Mouse (Mus musculus) liver, adult 2 months (tissue): ENCODE results near the gene 1700029J07Rik.

ENCODE experiments used
- CTCF ChIP-seq: fragments of 200-500 bp; IDR thresholded peaks from 2 replicates; pipeline ENCODE4 v1.5.1; 2011; ENCODE audit warnings: low read depth, low read length, control low read depth
- POLR2A ChIP-seq: fragments of 200-500 bp; IDR thresholded peaks from 2 replicates; pipeline ENCODE4 v1.6.1; 2011; ENCODE audit warnings: low read length, control low read depth; ENCODE audit not compliant: insufficient read depth; ENCODE audit errors: extremely low read depth

DNA sequence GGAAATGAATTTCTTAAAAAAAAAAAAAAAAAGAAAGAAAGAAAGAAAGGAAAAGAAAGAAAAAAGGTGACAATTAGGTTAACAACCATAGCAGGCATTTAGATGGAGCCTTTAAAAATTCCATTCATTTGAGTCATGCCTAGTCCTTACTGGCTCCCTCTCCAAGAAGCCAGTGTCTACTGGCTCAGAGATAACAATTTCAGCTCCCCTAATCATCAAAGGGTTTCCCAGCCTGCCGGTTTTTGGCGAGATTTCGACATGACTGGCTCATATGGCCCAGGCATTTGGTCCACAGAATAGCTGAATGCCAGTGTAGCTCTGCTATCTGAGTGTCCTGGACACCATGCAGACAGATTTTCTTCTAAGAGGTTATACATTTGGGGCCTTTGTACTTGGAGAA is 71.4 kb downstream of the 1700029J07Rik start:
- TF ChIP-seq CTCF (no peak), POLR2A (no peak)
